Mouse (Mus musculus) limb, embryonic 12.5 days (tissue): ENCODE measurements around the gene Gm45808. TPM values are rescaled to one million over a fixed set of nuclear protein-coding genes. Genes with fewer than 3 reads are reported as not detected.
"Not testable (repeated sequence)": the region's sequence is repeated elsewhere in the genome, so short reads cannot be mapped to it uniquely, and the experiment has no call there.

ENCODE experiments used
- ATAC-seq: fragments of 200-750 bp; cut with Nextera tagmentation; 2 replicates; pipeline ENCODE4 v1.8.0; 2017; ENCODE audit warnings: low read depth, moderate TSS enrichment; ENCODE audit not compliant: insufficient number of reproducible peaks, insufficient read depth, low FRiP score, low TSS enrichment
- H3K27ac ChIP-seq: fragments of 300-500 bp; sonication (generic); 2 replicates; pipeline ENCODE4 v1.5.1; 2016; ENCODE audit warnings: mild to moderate bottlenecking, moderate library complexity
- H3K27me3 ChIP-seq: fragments of 300-500 bp; sonication (generic); 2 replicates; pipeline ENCODE4 v1.6.1; 2016; ENCODE audit warnings: mild to moderate bottlenecking, moderate library complexity
- H3K36me3 ChIP-seq: fragments of 300-500 bp; sonication (generic); 2 replicates; pipeline ENCODE4 v1.6.1; 2016; ENCODE audit warnings: mild to moderate bottlenecking, moderate library complexity
- H3K4me1 ChIP-seq: fragments of 300-500 bp; sonication (generic); replicated peaks from 2 replicates; pipeline ENCODE4 v1.6.1; 2016
- H3K4me2 ChIP-seq: fragments of 300-500 bp; sonication (generic); 2 replicates; pipeline ENCODE4 v1.6.1; 2016; ENCODE audit warnings: mild to moderate bottlenecking, moderate library complexity
- H3K4me3 ChIP-seq: fragments of 300-500 bp; sonication (generic); replicated peaks from 2 replicates; pipeline ENCODE4 v1.5.1; 2016; ENCODE audit warnings: mild to moderate bottlenecking
- H3K9ac ChIP-seq: fragments of 300-500 bp; sonication (generic); replicated peaks from 2 replicates; pipeline ENCODE4 v1.6.1; 2016; ENCODE audit warnings: mild to moderate bottlenecking, moderate library complexity
- H3K9me3 ChIP-seq: fragments of 300-500 bp; sonication (generic); 2 replicates; pipeline ENCODE4 v1.6.1; 2016; ENCODE audit warnings: mild to moderate bottlenecking, moderate library complexity
- WGBS: fragments of 180-500 bp; shearing (Covaris S2); methylation state at CpG from one replicate; pipeline ENCODE4 v1.1.7; 2016; 5-methylcytosine and 5-hydroxymethylcytosine counted together
- polyA plus RNA-seq: library from polyadenylated mRNA; unstranded; fragments of >200 nt; fragmentation: Nextera tagmentation; extraction: Ambion mirVana; gene quantifications from 2 replicates; pipeline ENCODE4 v1.2.1, GENCODE M21; 2016

Gene Gm45808
- polyA plus RNA-seq, 1 experiment from 2014 or later, result not detected

GRCm38 (mm10) chr7:45460377-45460776 is 26.2 kb downstream of the Gm45808 start:
- H3K4me1 ChIP-seq, result peaks cover 38% of the 10 kb centered on the region
- H3K9ac ChIP-seq, result peak overlapping the region; percentile 44; the same call in 1 of the 2 replicates
- H3K4me2 ChIP-seq, result peak overlapping the region; percentile 67
- ATAC-seq, result no peak
- peak overlapping the region; percentile 78 for H3K4me3 ChIP-seq
- H3K27ac ChIP-seq, result peak overlapping the region; percentile 82
- peaks cover 76% of the 10 kb centered on the region for H3K36me3 ChIP-seq
- no peaks in the 10 kb centered on the region for H3K27me3 ChIP-seq
- 74% methylated on average over 7 of the region's 7 CpGs for WGBS
- no peaks in the 10 kb centered on the region for H3K9me3 ChIP-seq

- H3K27me3 ChIP-seq, H3K9me3 ChIP-seq: not testable (repeated sequence)
- peaks cover 76% of the 10 kb centered on the region for H3K36me3 ChIP-seq
- peak within 1 kb of the TSS; percentile 97 for H3K27ac ChIP-seq
- peak; percentile 96 for ATAC-seq
- WGBS, result 2% methylated on average over 32 of the region's 37 CpGs
- H3K4me3 ChIP-seq, result peak within 1 kb of the TSS; percentile 78
- H3K4me1 ChIP-seq, result peaks cover 37% of the 10 kb centered on the region
- H3K4me2 ChIP-seq, result peak within 1 kb of the TSS; percentile 67
- H3K9ac ChIP-seq, result peak within 1 kb of the TSS; percentile 87
These were observed 27.0 kb downstream of the Gm45808 start, which contains the start of gene Ftl1 for GRCm38 (mm10) chr7:45459564-45460140. TSS of gene Ftl1 (minus strand) at chr7:45459884.

- WGBS, result 1% methylated on average over 41 of the region's 43 CpGs
These were observed 27.7 kb downstream of the Gm45808 start for GRCm38 (mm10) chr7:45458748-45459563.

GRCm38 (mm10) chr7:45457204-45458060 is 29.2 kb downstream of the Gm45808 start:
- H3K27ac ChIP-seq, result peak overlapping the region; percentile 97; the same call in 1 of the 2 replicates
- peaks cover 76% of the 10 kb centered on the region for H3K36me3 ChIP-seq
- peaks cover 37% of the 10 kb centered on the region for H3K4me1 ChIP-seq
- peak overlapping the region; percentile 87; the same call in 1 of the 2 replicates for H3K9ac ChIP-seq
- H3K4me2 ChIP-seq, result peak overlapping the region; percentile 67
- H3K4me3 ChIP-seq, result peak overlapping the region; percentile 78
- no peaks in the 10 kb centered on the region for H3K27me3 ChIP-seq
- ATAC-seq, result no peak
- no peaks in the 10 kb centered on the region for H3K9me3 ChIP-seq
- 66% methylated on average over 10 of the region's 10 CpGs for WGBS

More at GRCm38 (mm10) chr7:45458748-45459563, 27.7 kb downstream of the Gm45808 start:
- H3K9ac ChIP-seq, result peak overlapping the region; percentile 87
- H3K27ac ChIP-seq, result peak overlapping the region; percentile 97
- peaks cover 37% of the 10 kb centered on the region for H3K4me1 ChIP-seq
- H3K9me3 ChIP-seq, result no peaks in the 10 kb centered on the region
- H3K36me3 ChIP-seq, result peaks cover 76% of the 10 kb centered on the region
- H3K4me3 ChIP-seq, result peak overlapping the region; percentile 78
- H3K27me3 ChIP-seq, result no peaks in the 10 kb centered on the region
- peak overlapping the region; percentile 67 for H3K4me2 ChIP-seq
- ATAC-seq, result peak; percentile 49

- Histone ChIP-seq H3K27me3 (no peaks in the 10 kb centered on the region), H3K4me2 (peak overlapping the region; percentile 67), H3K9ac (no peak overlapping the region), H3K9me3 (no peaks in the 10 kb centered on the region), H3K4me1 (peaks cover 37% of the 10 kb centered on the region), H3K4me3 (no peak overlapping the region), H3K27ac (peak overlapping the region; percentile 97; the same call in 1 of the 2 replicates), H3K36me3 (peaks cover 77% of the 10 kb centered on the region)
- no peak for ATAC-seq
- 54% methylated on average over 9 of the region's 9 CpGs for WGBS
These were observed 29.8 kb downstream of the Gm45808 start for GRCm38 (mm10) chr7:45456721-45457203.

GRCm38 (mm10) chr7:45455932-45456696 is 30.5 kb downstream of the Gm45808 start:
- H3K36me3 ChIP-seq, result peaks cover 74% of the 10 kb centered on the region
- H3K4me3 ChIP-seq, result no peak overlapping the region
- ATAC-seq, result no peak

GRCm38 (mm10) chr7:45454971-45455370 is 31.6 kb downstream of the Gm45808 start:
- WGBS, result 86% methylated on average over 15 of the region's 15 CpGs
- Histone ChIP-seq H3K27ac (no peak overlapping the region), H3K36me3 (peaks cover 75% of the 10 kb centered on the region), H3K9ac (no peak overlapping the region), H3K4me1 (peaks cover 22% of the 10 kb centered on the region), H3K4me2 (no peak overlapping the region), H3K9me3 (no peaks in the 10 kb centered on the region), H3K27me3 (no peaks in the 10 kb centered on the region), H3K4me3 (no peak overlapping the region)
- ATAC-seq, result no peak

More at GRCm38 (mm10) chr7:45455932-45456696, 30.5 kb downstream of the Gm45808 start:
- no peak overlapping the region for H3K4me2 ChIP-seq
- H3K27ac ChIP-seq, result no peak overlapping the region
- 74% methylated on average over 13 of the region's 13 CpGs for WGBS
- H3K4me1 ChIP-seq, result peaks cover 33% of the 10 kb centered on the region
- no peaks in the 10 kb centered on the region for H3K27me3 ChIP-seq
- H3K9ac ChIP-seq, result no peak overlapping the region
- H3K9me3 ChIP-seq, result no peaks in the 10 kb centered on the region

- peak; percentile 54 for ATAC-seq
- Histone ChIP-seq H3K27me3 (no peaks in the 10 kb centered on the region), H3K9me3 (no peaks in the 10 kb centered on the region), H3K9ac (no peak overlapping the region), H3K27ac (no peak overlapping the region), H3K4me1 (peaks cover 3% of the 10 kb centered on the region; the same call in 1 of the 2 replicates), H3K36me3 (peaks cover 74% of the 10 kb centered on the region), H3K4me3 (no peak overlapping the region), H3K4me2 (no peak overlapping the region)
- WGBS, result 57% methylated on average over 23 of the region's 23 CpGs
These were observed 35.1 kb downstream of the Gm45808 start for GRCm38 (mm10) chr7:45451344-45451982.

GRCm38 (mm10) chr7:45449974-45450373 is 36.6 kb downstream of the Gm45808 start:
- 80% methylated on average over 1 of the region's 1 CpGs for WGBS
- H3K4me1 ChIP-seq, result no peaks in the 10 kb centered on the region; the same call in 1 of the 2 replicates
- no peak overlapping the region for H3K4me2 ChIP-seq
- no peaks in the 10 kb centered on the region for H3K9me3 ChIP-seq
- no peak for ATAC-seq
- H3K27me3 ChIP-seq, result no peaks in the 10 kb centered on the region
- no peak overlapping the region for H3K27ac ChIP-seq
- peaks cover 72% of the 10 kb centered on the region for H3K36me3 ChIP-seq
- H3K9ac ChIP-seq, result no peak overlapping the region
- no peak overlapping the region for H3K4me3 ChIP-seq
